Mouse (Mus musculus): ENCODE measurements around the gene Cbr4.

Gene Cbr4

GRCm38 (mm10) chr8:61550006-61550748, 62.6 kb downstream of the Cbr4 start:
- DNase-seq (ENCODE audit: low read depth, low spot score), result no peak

DNA sequence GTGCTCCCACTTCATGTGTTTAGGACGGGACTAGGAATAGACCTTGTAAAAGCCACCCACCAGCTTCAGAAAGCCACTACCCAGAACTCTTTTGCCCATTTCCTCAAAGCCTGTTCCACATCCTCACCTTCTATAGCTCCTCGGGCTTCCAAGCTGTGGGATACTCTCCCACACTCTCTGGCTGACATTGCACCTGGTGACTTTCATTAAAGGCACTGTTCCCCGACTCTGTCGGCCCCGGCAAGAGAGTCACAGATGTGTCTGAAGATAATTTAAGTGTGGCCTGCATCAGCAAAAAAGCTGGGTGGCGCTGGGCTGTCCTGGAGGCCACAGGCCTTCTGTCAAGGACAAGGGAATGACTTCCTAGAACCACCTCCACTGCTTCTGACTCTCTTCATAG, 64.7 kb downstream of the Cbr4 start:
- DNase-seq (ENCODE audit: low read depth, low spot score), result no peak

DNA sequence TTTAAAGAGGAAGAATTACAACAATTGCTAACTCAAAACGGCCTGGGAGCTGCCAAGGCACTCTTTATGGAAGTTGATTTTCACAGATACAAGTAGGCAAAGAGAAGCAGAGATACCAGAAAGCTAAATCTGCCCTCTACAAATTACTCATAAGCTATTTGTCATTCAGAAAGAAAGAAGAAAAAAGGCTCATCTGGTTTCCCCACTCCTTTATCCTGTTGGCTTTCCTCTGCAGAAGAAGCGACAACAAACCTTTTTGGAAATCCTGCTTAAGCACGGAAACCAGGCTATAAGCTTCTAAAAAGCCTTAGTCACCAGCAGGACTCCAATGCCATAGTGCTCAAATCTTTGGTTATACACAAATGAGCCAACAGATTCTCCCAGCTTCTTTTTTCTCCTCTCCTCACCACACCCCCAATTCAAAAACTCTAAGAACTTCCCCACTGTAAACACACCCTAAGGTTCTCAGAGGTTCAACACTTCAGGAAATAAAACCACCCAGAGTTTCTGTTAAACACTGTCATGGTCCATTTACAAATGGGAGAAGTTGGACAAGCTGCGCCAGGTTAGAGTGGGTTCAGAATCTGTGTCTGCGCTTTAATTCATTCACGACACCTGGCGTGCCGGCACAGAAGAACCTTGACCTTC, 65.3 kb downstream of the Cbr4 start:
- no peak for DNase-seq (ENCODE audit: low read depth, low spot score)

DNA sequence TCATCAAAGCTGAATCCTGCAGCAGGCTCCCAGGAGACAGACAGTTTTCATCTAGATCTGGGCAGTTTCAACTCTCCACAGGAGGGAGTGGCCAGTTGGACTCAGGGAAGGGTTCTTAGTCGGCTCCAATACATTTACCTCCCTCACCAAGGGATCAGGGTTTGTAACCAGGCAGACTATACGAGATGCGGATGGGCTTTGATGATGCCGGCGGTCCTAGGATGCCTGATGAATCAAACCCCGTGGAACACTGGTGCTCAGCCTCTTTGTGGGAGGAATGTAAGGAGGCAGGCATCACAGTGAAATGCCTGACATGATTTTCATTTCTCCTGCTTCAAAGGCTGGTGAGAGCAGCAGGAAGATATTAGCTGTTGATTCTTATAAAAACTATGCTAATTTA, 67.8 kb downstream of the Cbr4 start:
- DNase-seq (ENCODE audit: low read depth, low spot score), result no peak

- DNase-seq (ENCODE audit: low read depth, low spot score), result no peak
Observed at GRCm38 (mm10) chr8:61556219-61556618, 68.7 kb downstream of the Cbr4 start.
